Mouse (Mus musculus) stomach, embryonic 16.5 days (tissue): ENCODE results near the gene Sned1. TPM values are rescaled to one million over a fixed set of nuclear protein-coding genes. Genes with fewer than 3 reads are reported as not detected.

Experiments
- ATAC-seq: fragments of 200-750 bp; cut with Nextera tagmentation; 2 replicates; pipeline ENCODE4 v1.8.0; 2017; ENCODE audit warnings: moderate number of reproducible peaks, moderate TSS enrichment; ENCODE audit not compliant: insufficient read depth, low FRiP score
- H3K27ac ChIP-seq: fragments of 300-500 bp; sonication (generic); 2 replicates; pipeline ENCODE4 v1.5.1; 2014; ENCODE audit warnings: low read length
- H3K27me3 ChIP-seq: fragments of 300-500 bp; sonication (generic); 2 replicates; pipeline ENCODE4 v1.6.1; 2014; ENCODE audit warnings: low read length, control low read depth, mixed read lengths; ENCODE audit not compliant: control insufficient read depth, insufficient read depth
- H3K36me3 ChIP-seq: fragments of 300-500 bp; sonication (generic); 2 replicates; pipeline ENCODE4 v1.6.1; 2014; ENCODE audit warnings: low read length; ENCODE audit not compliant: control insufficient read depth, insufficient read depth
- H3K4me1 ChIP-seq: fragments of 300-500 bp; sonication (generic); 2 replicates; pipeline ENCODE4 v1.6.1; 2014; ENCODE audit warnings: low read length, control low read depth, mixed read lengths; ENCODE audit not compliant: control insufficient read depth, insufficient read depth
- H3K4me2 ChIP-seq: fragments of 300-500 bp; sonication (generic); 2 replicates; pipeline ENCODE4 v1.6.1; 2014; ENCODE audit warnings: low read depth, low read length, mixed read lengths
- H3K4me3 ChIP-seq: fragments of 300-500 bp; sonication (generic); replicated peaks from 2 replicates; pipeline ENCODE4 v1.5.1; 2014; ENCODE audit warnings: mild to moderate bottlenecking, low read length
- H3K9ac ChIP-seq: fragments of 300-500 bp; sonication (generic); 2 replicates; pipeline ENCODE4 v1.6.1; 2014; ENCODE audit warnings: low read length
- H3K9me3 ChIP-seq: fragments of 300-500 bp; sonication (generic); replicated peaks from 2 replicates; pipeline ENCODE4 v1.6.1; 2016; ENCODE audit warnings: low read length, control low read depth; ENCODE audit not compliant: control insufficient read depth
- WGBS: fragments of 180-500 bp; shearing (Covaris S2); extraction: QIAGEN DNeasy Blood & Tissue Kit; methylation state at CpG from one replicate; pipeline ENCODE4 v1.1.7; 2014; 5-methylcytosine and 5-hydroxymethylcytosine counted together
- polyA plus RNA-seq: library from polyadenylated mRNA; unstranded; fragments of >200 nt; fragmentation: Nextera tagmentation; extraction: Ambion mirVana; gene quantifications from 2 replicates; pipeline ENCODE4 v1.2.1, GENCODE M21; 2015

Sned1 gene
- polyA plus RNA-seq, 1 experiment from 2014 or later, result 9.2 TPM

- H3K27me3 ChIP-seq, result no peaks in the 10 kb centered on the region
- WGBS, result 74% methylated on average over 5 of the region's 5 CpGs
- H3K4me2 ChIP-seq, result no peak overlapping the region
- no peak overlapping the region for H3K9ac ChIP-seq
- peaks cover 9% of the 10 kb centered on the region; the same call in 1 of the 2 replicates for H3K4me1 ChIP-seq
- no peak overlapping the region for H3K27ac ChIP-seq
- no peaks in the 10 kb centered on the region for H3K36me3 ChIP-seq
- H3K9me3 ChIP-seq, result no peaks in the 10 kb centered on the region
- H3K4me3 ChIP-seq, result no peak overlapping the region
- no peak for ATAC-seq
Measured at GRCm38 (mm10) chr1:93225731-93226520, 9.7 kb upstream of the Sned1 start.

GRCm38 (mm10) chr1:93227303-93227975, 8.2 kb upstream of the Sned1 start:
- no peaks in the 10 kb centered on the region for H3K9me3 ChIP-seq
- H3K27ac ChIP-seq, result no peak overlapping the region
- H3K4me2 ChIP-seq, result no peak overlapping the region
- 0 out of 2 replicates have a peak, but pooled peaks have one; percentile 28 for ATAC-seq
- peaks cover 9% of the 10 kb centered on the region; the same call in 1 of the 2 replicates for H3K4me1 ChIP-seq
- WGBS, result 73% methylated on average over 7 of the region's 7 CpGs
- no peak overlapping the region for H3K4me3 ChIP-seq
- H3K27me3 ChIP-seq, result no peaks in the 10 kb centered on the region
- H3K36me3 ChIP-seq, result no peaks in the 10 kb centered on the region
- H3K9ac ChIP-seq, result no peak overlapping the region

DNA sequence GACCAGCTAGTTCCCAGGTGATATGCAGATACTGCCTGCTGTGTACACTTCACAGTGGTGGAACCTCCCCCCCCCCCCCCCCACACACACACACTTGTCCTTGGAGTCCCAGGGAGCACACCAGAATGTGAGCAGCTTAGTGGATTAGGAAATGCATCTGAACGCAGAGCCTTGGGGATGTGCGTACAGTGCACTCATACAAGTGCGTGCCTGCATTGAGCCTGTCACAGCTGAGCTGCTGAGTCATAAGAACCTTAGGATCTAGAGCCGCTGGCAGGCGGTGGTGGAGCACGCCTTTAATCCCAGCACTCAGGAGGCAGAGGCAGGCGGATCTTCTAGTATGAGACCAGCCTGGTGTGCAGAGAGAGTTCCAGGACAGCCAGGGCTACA, 7.7 kb upstream of the Sned1 start:
- Histone ChIP-seq H3K9me3 (no peaks in the 10 kb centered on the region), H3K4me2 (no peak overlapping the region), H3K4me3 (no peak overlapping the region), H3K36me3 (no peaks in the 10 kb centered on the region), H3K27ac (no peak overlapping the region), H3K9ac (no peak overlapping the region), H3K4me1 (peaks cover 9% of the 10 kb centered on the region; the same call in 1 of the 2 replicates), H3K27me3 (no peaks in the 10 kb centered on the region)
- ATAC-seq, result no peak
- WGBS, result 86% methylated on average over 7 of the region's 7 CpGs

DNA sequence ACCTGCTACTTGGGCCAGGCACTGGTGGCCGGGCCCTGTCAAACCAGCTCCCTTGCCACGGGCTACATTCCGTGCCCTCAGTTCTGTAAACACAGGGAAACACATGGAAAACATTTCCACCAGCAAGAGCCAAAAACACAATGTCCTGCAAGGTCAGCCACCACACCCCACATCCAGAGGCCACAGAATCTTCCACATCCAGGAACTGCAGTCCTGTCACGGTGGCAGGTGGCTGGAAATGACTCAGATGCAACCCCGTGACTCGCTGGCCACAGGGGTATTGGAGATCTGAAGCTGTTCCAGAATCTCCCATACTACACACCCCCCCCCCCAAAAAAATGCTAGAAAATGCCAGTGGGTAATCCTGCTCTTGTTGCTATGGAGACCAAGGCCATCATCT, 6.4 kb upstream of the Sned1 start:
- peaks cover 9% of the 10 kb centered on the region; the same call in 1 of the 2 replicates for H3K4me1 ChIP-seq
- H3K9me3 ChIP-seq, result no peaks in the 10 kb centered on the region
- no peak overlapping the region for H3K4me3 ChIP-seq
- no peak overlapping the region for H3K9ac ChIP-seq
- ATAC-seq, result no peak
- no peak overlapping the region for H3K4me2 ChIP-seq
- no peak overlapping the region for H3K27ac ChIP-seq
- H3K27me3 ChIP-seq, result no peaks in the 10 kb centered on the region
- 75% methylated on average over 6 of the region's 6 CpGs for WGBS
- H3K36me3 ChIP-seq, result no peaks in the 10 kb centered on the region

DNA sequence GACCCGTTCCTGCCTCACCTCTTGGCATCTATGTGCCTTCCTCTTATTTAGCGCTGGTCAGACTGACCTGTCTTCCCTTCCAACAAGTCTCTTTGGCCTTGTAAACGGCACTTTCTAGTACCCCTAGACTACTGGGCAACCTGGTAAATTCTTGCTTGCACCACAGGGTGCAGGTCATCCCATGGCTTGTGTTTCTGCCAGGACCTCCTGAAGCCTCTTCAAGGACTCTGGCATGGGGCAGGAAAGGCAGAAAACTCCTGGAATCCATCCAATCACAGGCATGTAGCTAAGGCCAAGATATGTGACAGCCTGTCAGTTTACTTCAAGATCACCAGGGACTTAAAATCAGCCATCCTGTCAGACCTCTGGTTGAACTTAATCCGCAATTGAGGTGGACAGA, 6.0 kb upstream of the Sned1 start:
- Histone ChIP-seq H3K9me3 (no peaks in the 10 kb centered on the region), H3K9ac (no peak overlapping the region), H3K4me2 (no peak overlapping the region), H3K4me3 (no peak overlapping the region), H3K27me3 (no peaks in the 10 kb centered on the region), H3K4me1 (peaks cover 9% of the 10 kb centered on the region; the same call in 1 of the 2 replicates), H3K27ac (no peak overlapping the region), H3K36me3 (no peaks in the 10 kb centered on the region)
- WGBS, result 73% methylated on average over 4 of the region's 4 CpGs
- ATAC-seq, result no peak

- Histone ChIP-seq H3K9me3 (no peaks in the 10 kb centered on the region), H3K27ac (no peak overlapping the region), H3K36me3 (no peaks in the 10 kb centered on the region), H3K4me1 (peaks cover 11% of the 10 kb centered on the region), H3K4me3 (peak overlapping the region; percentile 71), H3K27me3 (no peaks in the 10 kb centered on the region), H3K9ac (peak overlapping the region; percentile 72), H3K4me2 (peak overlapping the region; percentile 92)
- ATAC-seq, result no peak; the same call in 1 of the 2 replicates
- WGBS, result 21% methylated on average over 3 of the region's 3 CpGs
Measured at GRCm38 (mm10) chr1:93236545-93236924, 894 bp downstream of the Sned1 start.

DNA sequence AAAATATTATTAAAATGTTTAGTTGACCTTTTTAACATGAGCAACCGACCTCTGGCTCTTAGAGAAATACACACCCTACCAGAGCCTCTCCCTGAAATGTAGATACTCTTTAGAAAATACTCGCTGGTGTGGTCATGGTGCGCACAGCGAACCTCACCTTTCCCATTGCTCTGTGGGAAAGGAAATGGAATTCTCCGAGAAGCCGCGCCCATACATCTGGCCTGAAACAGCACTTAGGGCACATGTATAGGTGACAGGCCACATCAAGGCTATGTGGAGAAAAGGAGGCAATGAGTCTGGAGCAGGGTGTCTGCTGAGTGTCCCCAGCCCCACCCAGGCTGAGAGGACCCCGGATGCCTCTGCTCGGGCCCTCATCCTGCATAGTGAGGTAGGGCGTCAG, 2.0 kb downstream of the Sned1 start:
- Histone ChIP-seq H3K27me3 (no peaks in the 10 kb centered on the region), H3K4me3 (no peak overlapping the region), H3K4me2 (no peak overlapping the region), H3K4me1 (peaks cover 11% of the 10 kb centered on the region), H3K27ac (no peak overlapping the region), H3K9me3 (no peaks in the 10 kb centered on the region), H3K36me3 (no peaks in the 10 kb centered on the region), H3K9ac (no peak overlapping the region)
- WGBS, result 83% methylated on average over 10 of the region's 10 CpGs
- no peak for ATAC-seq

DNA sequence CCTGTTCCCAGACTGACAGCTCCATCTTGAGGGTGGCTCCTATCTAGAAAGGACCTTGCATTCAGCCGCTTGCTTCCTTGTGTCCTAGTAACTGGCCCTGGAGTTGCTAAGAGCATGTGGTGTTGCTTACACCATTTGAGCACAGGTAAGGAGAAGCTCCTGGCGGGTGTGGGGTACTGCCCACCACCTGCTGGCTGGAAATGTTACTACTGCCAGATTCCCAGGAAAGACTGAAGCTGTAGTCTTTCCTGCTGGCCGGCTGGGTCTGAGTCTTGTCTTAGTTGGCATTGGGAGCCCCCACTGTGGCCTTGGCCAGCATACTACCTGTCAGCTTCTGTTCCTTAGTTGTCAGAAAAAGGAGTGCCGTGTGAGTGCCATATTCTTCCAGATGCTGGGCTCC, 2.6 kb downstream of the Sned1 start:
- Histone ChIP-seq H3K4me3 (no peak overlapping the region), H3K9ac (no peak overlapping the region), H3K27ac (no peak overlapping the region), H3K36me3 (no peaks in the 10 kb centered on the region), H3K27me3 (no peaks in the 10 kb centered on the region), H3K4me1 (peaks cover 11% of the 10 kb centered on the region), H3K9me3 (no peaks in the 10 kb centered on the region), H3K4me2 (no peak overlapping the region)
- WGBS, result 49% methylated on average over 4 of the region's 4 CpGs
- ATAC-seq, result no peak

DNA sequence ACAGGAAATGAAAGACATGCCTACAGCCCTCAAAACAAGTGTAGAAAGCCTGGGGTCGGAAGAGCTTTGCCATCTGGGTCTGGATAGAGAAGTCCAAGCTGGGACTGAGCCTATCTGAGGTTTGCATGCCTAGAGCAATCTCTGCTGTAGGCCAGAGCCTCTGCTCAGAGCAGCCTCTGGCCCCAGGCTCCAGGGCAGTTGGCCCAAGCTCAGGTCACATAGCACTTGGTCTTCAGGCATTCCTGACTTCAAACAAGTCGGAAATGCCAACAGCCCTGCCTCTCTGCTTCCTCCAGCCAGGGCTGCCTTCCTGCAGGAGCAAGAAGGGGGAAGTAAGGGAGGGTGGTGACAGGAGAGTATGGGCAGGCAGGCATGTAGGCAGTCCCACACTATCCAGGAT, 10.3 kb downstream of the Sned1 start:
- Histone ChIP-seq H3K4me2 (no peak overlapping the region), H3K27ac (no peak overlapping the region), H3K36me3 (no peaks in the 10 kb centered on the region), H3K27me3 (no peaks in the 10 kb centered on the region), H3K4me1 (no peaks in the 10 kb centered on the region), H3K9ac (no peak overlapping the region), H3K9me3 (no peaks in the 10 kb centered on the region), H3K4me3 (no peak overlapping the region)
- ATAC-seq, result no peak
- WGBS, result 46% methylated on average over 2 of the region's 2 CpGs
